Mouse (Mus musculus): ENCODE data around the gene Cdc42se1. TPM values are rescaled to one million over a fixed set of nuclear protein-coding genes. Genes with fewer than 3 reads are reported as not detected.

Gene Cdc42se1
- total and polyA plus RNA-seq, 3 experiments, result 55.3 to 128 (median 71.1) TPM

- TF ChIP-seq USF2 (conservative IDR thresholded peaks at IDR 0.05; ENCODE audit: low read depth, low read length) (no peak), MYC (IDR thresholded peaks at IDR 0.05; ENCODE audit: low read depth, low read length) (no peak), MEF2A (IDR thresholded peaks at IDR 0.05; ENCODE audit: borderline replicate concordance, low read depth, low read length) (no peak), JUND (conservative IDR thresholded peaks at IDR 0.05; ENCODE audit: low read depth, low read length) (no peak), KAT2A (IDR thresholded peaks at IDR 0.05; ENCODE audit: insufficient replicate concordance, low read length) (no peak), SIN3A (IDR thresholded peaks at IDR 0.05; ENCODE audit: low read length) (no peak), GABPA (IDR thresholded peaks at IDR 0.05; ENCODE audit: insufficient replicate concordance, low read depth, low read length) (no peak), ELF1 (IDR thresholded peaks at IDR 0.05; ENCODE audit: low read depth, low read length) (no peak)
- DNase-seq (ENCODE audit: extremely low read depth), result no peak
- Histone ChIP-seq H3K27me3 (replicated peaks) (no peaks in the 10 kb centered on the region), H3K36me3 (replicated peaks in 1 of 2; ENCODE audit: control insufficient read depth in 1 of 2, insufficient read depth in 1 of 2, low read length in 1 of 2) (peaks cover 48 to 91% of the 10 kb centered on the region in 2 experiments), H3K4me3 (replicated peaks in 1 of 3; ENCODE audit: low read depth in 2 of 3, low read length in 2 of 3, poor library complexity in 1 of 3) (no peak overlapping the region), H3K4me1 (ENCODE audit: control insufficient read depth in 1 of 2, insufficient read depth in 2 of 2) (0 out of 4 replicates have a peak, but pooled peaks cover 2% of the 10 kb centered on the region in 2 experiments), H3K9ac (ENCODE audit: insufficient read depth, low read depth) (no peak overlapping the region), H3K79me2 (replicated peaks; ENCODE audit: control insufficient read depth, extremely low read depth, insufficient read depth, poor library complexity, severe bottlenecking) (no peaks in the 10 kb centered on the region), H3K4me2 (ENCODE audit: insufficient read depth, low read depth, poor library complexity, severe bottlenecking) (no peak overlapping the region), H3K9me3 (replicated peaks; ENCODE audit: low read length) (no peaks in the 10 kb centered on the region), H3K27ac (ENCODE audit: insufficient read depth, low read depth) (no peak overlapping the region)
- in situ Hi-C loops (cut with MboI; ENCODE audit: low pct_ligation_motif_present, low pct_unique_long_range_greater_than_20kb, low sequenced_read_pairs) (no loop called here), dilution Hi-C loops (cut with MboI; ENCODE audit: extremely low pct_ligation_motif_present, extremely low pct_unique_long_range_greater_than_20kb, low sequenced_read_pairs) (no loop called here)
Observed at GRCm38 (mm10) chr3:95184796-95185577, 43.5 kb upstream of the Cdc42se1 start.

- TF ChIP-seq SIN3A (IDR thresholded peaks at IDR 0.05; ENCODE audit: low read length) (no peak), E2F4 (IDR thresholded peaks at IDR 0.05; ENCODE audit: insufficient replicate concordance, low read depth, low read length) (no peak), ELF1 (IDR thresholded peaks at IDR 0.05; ENCODE audit: low read depth, low read length) (no peak), CTCF (conservative IDR thresholded peaks at IDR 0.05 in 1 of 2, IDR thresholded peaks at IDR 0.05 in 1 of 2; ENCODE audit: low read depth in 2 of 2, low read length in 2 of 2) (no peak), USF2 (conservative IDR thresholded peaks at IDR 0.05; ENCODE audit: low read depth, low read length) (no peak), GABPA (IDR thresholded peaks at IDR 0.05; ENCODE audit: insufficient replicate concordance, low read depth, low read length) (no peak), MAZ (IDR thresholded peaks at IDR 0.05; ENCODE audit: low read depth, low read length) (no peak), IRF4 (IDR thresholded peaks at IDR 0.05; ENCODE audit: low read depth, low read length) (no peak), CHD2 (IDR thresholded peaks at IDR 0.05; ENCODE audit: low read length) (no peak), BHLHE40 (IDR thresholded peaks at IDR 0.05; ENCODE audit: low read depth, low read length) (no peak), TCF12 (IDR thresholded peaks at IDR 0.05; ENCODE audit: low read depth, low read length) (no peak), EP300 (IDR thresholded peaks at IDR 0.05; ENCODE audit: low read length) (no peak), MEF2A (IDR thresholded peaks at IDR 0.05; ENCODE audit: borderline replicate concordance, low read depth, low read length) (no peak), SMC3 (IDR thresholded peaks at IDR 0.05; ENCODE audit: low read depth, low read length) (no peak), ETS1 (conservative IDR thresholded peaks at IDR 0.05; ENCODE audit: low read depth, low read length) (no peak)
- dilution Hi-C loops (cut with MboI; ENCODE audit: extremely low pct_ligation_motif_present, extremely low pct_unique_long_range_greater_than_20kb, low sequenced_read_pairs), result no loop called here
- H3K4me3 ChIP-seq (replicated peaks in 1 of 3; ENCODE audit: low read depth in 2 of 3, low read length in 2 of 3, poor library complexity in 1 of 3), result no peak overlapping the region
- no peaks in the 10 kb centered on the region for H3K79me2 ChIP-seq (replicated peaks; ENCODE audit: control insufficient read depth, extremely low read depth, insufficient read depth, poor library complexity, severe bottlenecking)
- no peaks in the 10 kb centered on the region for H3K4me1 ChIP-seq (ENCODE audit: control insufficient read depth in 1 of 2, insufficient read depth in 2 of 2)
- no peak for DNase-seq (ENCODE audit: extremely low read depth)
- no peaks in the 10 kb centered on the region for H3K9me3 ChIP-seq (replicated peaks; ENCODE audit: low read length)
- H3K27ac ChIP-seq (ENCODE audit: insufficient read depth, low read depth), result no peak overlapping the region
- H3K4me2 ChIP-seq (ENCODE audit: insufficient read depth, low read depth, poor library complexity, severe bottlenecking), result no peak overlapping the region
- peaks cover 51 to 89% of the 10 kb centered on the region in 2 experiments for H3K36me3 ChIP-seq (replicated peaks in 1 of 2; ENCODE audit: control insufficient read depth in 1 of 2, insufficient read depth in 1 of 2, low read length in 1 of 2)
- in situ Hi-C loops (cut with MboI; ENCODE audit: low pct_ligation_motif_present, low pct_unique_long_range_greater_than_20kb, low sequenced_read_pairs), result no loop called here
- H3K9ac ChIP-seq (ENCODE audit: insufficient read depth, low read depth), result no peak overlapping the region
- H3K27me3 ChIP-seq (replicated peaks), result no peaks in the 10 kb centered on the region
Observed at GRCm38 (mm10) chr3:95186100-95186499, 42.4 kb upstream of the Cdc42se1 start.
